26 mouse cellular contexts compared by ENCODE assay signal in the genomic region with DNA sequence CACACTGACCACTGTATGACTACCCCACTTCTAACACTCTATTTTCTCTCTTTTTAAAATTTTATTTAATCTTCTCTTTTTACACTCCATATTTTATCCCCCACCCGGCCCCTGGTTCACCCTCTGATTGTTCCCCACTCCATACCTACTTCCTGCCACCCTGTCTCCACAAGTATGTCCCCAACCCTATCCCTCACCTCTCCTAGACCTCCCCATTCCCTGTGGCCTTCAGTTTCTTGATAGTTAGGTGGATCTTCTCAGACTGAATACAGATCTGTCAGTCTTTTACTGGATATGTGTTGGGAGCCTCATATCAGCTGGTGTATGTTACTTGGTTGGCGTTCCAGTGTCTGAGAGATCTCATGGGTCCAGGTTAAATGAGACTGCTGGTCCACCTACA. TPM values are rescaled to one million over a fixed set of nuclear protein-coding genes. Genes with fewer than 3 reads are reported as not detected.
DNase-seq lines count a peak whose midpoint lies in the region; ATAC-seq lines count a peak whose summit lies in the region.
"Had no signal": no experiment of that assay in that cellular context is flagged by ENCODE, and none has a peak within 500 bp of the region (broad histone marks: within the 10 kb centered on the region; RNA-seq: fewer than 3 reads in every experiment).

No protein-coding gene starts in this region.

- ATAC-seq in midbrain, embryonic 14.5 days (ENCODE audit: low FRiP score, low TSS enrichment), result peak; percentile 53; the same call in 1 of the 2 replicates
- ATAC-seq in midbrain, embryonic 15.5 days (replicated peaks), result no peak
- ATAC-seq: activated CD4-positive, CD25-positive, alpha-beta regulatory T cell, adult 4 months; CD4-positive, CD25-positive, alpha-beta regulatory T cell, adult 4 months; forebrain, embryonic 14.5 days; forebrain, embryonic 16.5 days; Patski had no signal

- no peak overlapping the region for H3K4me3 ChIP-seq in midbrain, embryonic 14.5 days (replicated peaks; ENCODE audit: low read depth, low read length)
- no peak overlapping the region for H3K4me3 ChIP-seq in midbrain, embryonic 15.5 days
- H3K4me3 ChIP-seq: embryonic facial prominence, embryonic 10.5 days; embryonic facial prominence, embryonic 12.5 days; erythroblast, embryonic 14.5 days; forebrain, embryonic 10.5 days; forebrain, embryonic 12.5 days had no signal

- H3K27ac ChIP-seq in midbrain, embryonic 14.5 days (replicated peaks; ENCODE audit: low read depth, low read length), result no peak overlapping the region
- no peak overlapping the region for H3K27ac ChIP-seq in midbrain, embryonic 15.5 days
- H3K27ac ChIP-seq: embryonic facial prominence, embryonic 10.5 days; embryonic facial prominence, embryonic 12.5 days; forebrain, embryonic 10.5 days; forebrain, embryonic 12.5 days had no signal

- H3K36me3 ChIP-seq in midbrain, embryonic 14.5 days (ENCODE audit: control insufficient read depth, insufficient read depth, low read length), result no peaks in the 10 kb centered on the region
- no peaks in the 10 kb centered on the region for H3K36me3 ChIP-seq in midbrain, embryonic 15.5 days (replicated peaks)
- H3K36me3 ChIP-seq: embryonic facial prominence, embryonic 10.5 days; embryonic facial prominence, embryonic 12.5 days; forebrain, embryonic 10.5 days; forebrain, embryonic 12.5 days; G1E had no signal

- no peaks in the 10 kb centered on the region for H3K4me1 ChIP-seq in midbrain, embryonic 14.5 days (ENCODE audit: control insufficient read depth, insufficient read depth, low read length)
- H3K4me1 ChIP-seq in midbrain, embryonic 15.5 days, result no peaks in the 10 kb centered on the region
- H3K4me1 ChIP-seq: embryonic facial prominence, embryonic 10.5 days; embryonic facial prominence, embryonic 12.5 days; forebrain, embryonic 10.5 days; forebrain, embryonic 12.5 days had no signal

- no peaks in the 10 kb centered on the region for H3K27me3 ChIP-seq in midbrain, embryonic 14.5 days (ENCODE audit: control insufficient read depth, insufficient read depth, low read length)
- H3K27me3 ChIP-seq in midbrain, embryonic 15.5 days (replicated peaks), result no peaks in the 10 kb centered on the region
- H3K27me3 ChIP-seq: CH12.LX; embryonic facial prominence, embryonic 12.5 days; forebrain, embryonic 12.5 days; Patski had no signal

- H3K9me3 ChIP-seq in midbrain, embryonic 14.5 days (ENCODE audit: control insufficient read depth, low read length), result no peaks in the 10 kb centered on the region
- H3K9me3 ChIP-seq in midbrain, embryonic 15.5 days, result no peaks in the 10 kb centered on the region
- H3K9me3 ChIP-seq: embryonic facial prominence, embryonic 10.5 days; embryonic facial prominence, embryonic 12.5 days; forebrain, embryonic 10.5 days; forebrain, embryonic 12.5 days had no signal

- no peak overlapping the region for H3K9ac ChIP-seq in midbrain, embryonic 14.5 days (replicated peaks; ENCODE audit: low read length)
- H3K9ac ChIP-seq in midbrain, embryonic 15.5 days, result no peak overlapping the region
- H3K9ac ChIP-seq: embryonic facial prominence, embryonic 12.5 days; forebrain, embryonic 12.5 days had no signal

- H3K4me2 ChIP-seq in midbrain, embryonic 14.5 days (ENCODE audit: low read length), result no peak overlapping the region
- H3K4me2 ChIP-seq in midbrain, embryonic 15.5 days, result no peak overlapping the region
- H3K4me2 ChIP-seq: embryonic facial prominence, embryonic 12.5 days; forebrain, embryonic 12.5 days had no signal

- intact Hi-C loops in heart, postnatal 14 days (cut with DNase I), result no loop called here

- WGBS in midbrain, embryonic 14.5 days, result 76% methylated on average over 2 of the region's 2 CpGs
- WGBS in midbrain, embryonic 15.5 days, result 87% methylated on average over 2 of the region's 2 CpGs

- peak; percentile 57 for DNase-seq in heart, adult 11 months
- DNase-seq in heart, postnatal 14 days, result no peak
- DNase-seq in midbrain, embryonic 14.5 days, result no peak
- DNase-seq in gastrocnemius, adult 18-20 months (ENCODE audit: low spot score), result no peak
- DNase-seq: adrenal gland, adult 8-10 months; adrenal gland, postnatal 14 days; adrenal gland, postnatal 36 days; B cell, adult 2 months; cerebellum, adult 11-12 months; cerebellum, adult 2 months; cerebellum, adult 9-10 months; cerebellum, postnatal 10 days; cerebellum, postnatal 25 days had no signal

RNA-seq across cellular contexts. Expression of gene Ifi211, which starts 1.7 kb away (rescaled TPM):
- total RNA-seq in heart, postnatal 14 days (2021), result 1 to 10 TPM in 1 of 2 experiments, under 1 TPM in 1; 0.86 to 1.6 TPM
- polyA plus RNA-seq in midbrain, embryonic 14.5 days (2014; fragmentation: Nextera tagmentation; extraction: Ambion mirVana), result 2.8 TPM in 1 of 2 replicates, not detected in the other
- 0.39 and 0.70 TPM in 2 replicates for polyA plus RNA-seq in midbrain, embryonic 15.5 days (2015; fragmentation: Nextera tagmentation; extraction: Ambion mirVana)
- 1 to 10 TPM; 2.7 to 3.1 TPM for total RNA-seq in gastrocnemius, adult 18-20 months (2021)
- total RNA-seq: G1E had no signal
- polyA plus RNA-seq: erythroblast, embryonic 14.5 days; G1E had no signal

RNA-seq across cellular contexts. Expression of gene Mndal, which starts 27.7 kb away (rescaled TPM):
- total RNA-seq in heart, postnatal 14 days (2021), result 10 to 100 TPM; 14.9 to 16.9 TPM
- 0.50 and 1.5 TPM in 2 replicates for polyA plus RNA-seq in midbrain, embryonic 14.5 days (2014; fragmentation: Nextera tagmentation; extraction: Ambion mirVana)
- polyA plus RNA-seq in midbrain, embryonic 15.5 days (2015; fragmentation: Nextera tagmentation; extraction: Ambion mirVana), result 0.76 and 0.79 TPM in 2 replicates
- total RNA-seq in gastrocnemius, adult 18-20 months (2021), result 1 to 10 TPM; 1.6 to 3.7 TPM
- polyA plus RNA-seq: embryonic facial prominence, embryonic 10.5 days; erythroblast, embryonic 14.5 days; forebrain, embryonic 10.5 days; G1E had no signal

RNA-seq across cellular contexts. Expression of gene Ifi203, which starts 27.9 kb away (rescaled TPM):
- 10 to 100 TPM; 12.4 to 15.4 TPM for total RNA-seq in heart, postnatal 14 days (2021)
- polyA plus RNA-seq in midbrain, embryonic 14.5 days (2014; fragmentation: Nextera tagmentation; extraction: Ambion mirVana), result 2.3 TPM in 1 of 2 replicates, not detected in the other
- 0.46 and 0.68 TPM in 2 replicates for polyA plus RNA-seq in midbrain, embryonic 15.5 days (2015; fragmentation: Nextera tagmentation; extraction: Ambion mirVana)
- total RNA-seq in gastrocnemius, adult 18-20 months (2021), result 1 to 10 TPM; 2.7 to 3.7 TPM
- polyA plus RNA-seq: embryonic facial prominence, embryonic 10.5 days; erythroblast, embryonic 14.5 days; G1E had no signal
